Mouse (Mus musculus) right cerebral cortex, adult 18-20 months (tissue): ENCODE results near the gene Enpp5.

Experiments
- DNase-seq: peaks from one replicate; pipeline ENCODE4 v3.0.0; 2022; ENCODE audit warnings: mixed read lengths

Enpp5 gene

GRCm38 (mm10) chr17:44100486-44100885 is 21.9 kb downstream of the Enpp5 start:
- DNase-seq: no peak

- no peak for DNase-seq
Measured at GRCm38 (mm10) chr17:44100906-44101305, 22.3 kb downstream of the Enpp5 start.

- no peak for DNase-seq
Measured at GRCm38 (mm10) chr17:44101961-44102360, 23.3 kb downstream of the Enpp5 start.

GRCm38 (mm10) chr17:44105287-44106138 is 26.9 kb downstream of the Enpp5 start, which contains the start of gene Enpp4:
Gene Enpp4 (minus strand): TSS chr17:44105809.
- DNase-seq: peak; percentile 96

GRCm38 (mm10) chr17:44108331-44108730 is 29.7 kb downstream of the Enpp5 start:
- DNase-seq: no peak

GRCm38 (mm10) chr17:44116584-44116983 is 38.0 kb downstream of the Enpp5 start:
- no peak for DNase-seq

- no peak for DNase-seq
Measured at GRCm38 (mm10) chr17:44117721-44118120, 39.1 kb downstream of the Enpp5 start.

GRCm38 (mm10) chr17:44118231-44118630 is 39.6 kb downstream of the Enpp5 start:
- no peak for DNase-seq

GRCm38 (mm10) chr17:44121366-44122100 is 42.9 kb downstream of the Enpp5 start:
- DNase-seq: peak; percentile 9

- no peak for DNase-seq
Measured at GRCm38 (mm10) chr17:44129092-44129750, 50.6 kb downstream of the Enpp5 start.

GRCm38 (mm10) chr17:44130429-44130828 is 51.8 kb downstream of the Enpp5 start:
- DNase-seq: peak; percentile 63

- no peak for DNase-seq
Measured at GRCm38 (mm10) chr17:44134106-44134505, 55.5 kb downstream of the Enpp5 start.

- no peak for DNase-seq
Measured at GRCm38 (mm10) chr17:44134545-44134944, 55.9 kb downstream of the Enpp5 start.

GRCm38 (mm10) chr17:44136018-44136417 is 57.4 kb downstream of the Enpp5 start:
- no peak for DNase-seq
